Mouse (Mus musculus) embryonic facial prominence, embryonic 14.5 days (tissue): ENCODE measurements around the gene Dus2. TPM values are rescaled to one million over a fixed set of nuclear protein-coding genes. Genes with fewer than 3 reads are reported as not detected.
A peak's percentile ranks its signal among the peaks of the same experiment; 100 is the strongest.

Source experiments
- ATAC-seq: fragments of 200-750 bp; cut with Nextera tagmentation; 2 replicates; pipeline ENCODE4 v1.8.0; 2017; ENCODE audit warnings: low read depth, moderate number of reproducible peaks, moderate TSS enrichment
- DNase-seq: peaks from one replicate; pipeline ENCODE4 v3.0.0-alpha.2; 2015; ENCODE audit warnings: low spot score
- H3K27ac ChIP-seq: fragments of 300-500 bp; sonication (generic); replicated peaks from 2 replicates; pipeline ENCODE4 v1.5.1; 2014; ENCODE audit warnings: low read depth, mild to moderate bottlenecking, low read length, moderate library complexity
- H3K27me3 ChIP-seq: fragments of 300-500 bp; sonication (generic); replicated peaks from 2 replicates; pipeline ENCODE4 v1.6.1; 2014; ENCODE audit warnings: low read length; ENCODE audit not compliant: control insufficient read depth, insufficient read depth
- H3K36me3 ChIP-seq: fragments of 300-500 bp; sonication (generic); 2 replicates; pipeline ENCODE4 v1.6.1; 2014; ENCODE audit warnings: low read length, mixed read lengths; ENCODE audit not compliant: control insufficient read depth, insufficient read depth
- H3K4me1 ChIP-seq: fragments of 300-500 bp; sonication (generic); 2 replicates; pipeline ENCODE4 v1.6.1; 2014; ENCODE audit warnings: antibody characterized with exemption, low read length; ENCODE audit not compliant: control insufficient read depth, insufficient read depth
- H3K4me2 ChIP-seq: fragments of 300-500 bp; sonication (generic); 2 replicates; pipeline ENCODE4 v1.6.1; 2014; ENCODE audit warnings: low read depth, mild to moderate bottlenecking, low read length, moderate library complexity, mixed read lengths
- H3K4me3 ChIP-seq: fragments of 300-500 bp; sonication (generic); 2 replicates; pipeline ENCODE4 v1.5.1; 2014; ENCODE audit warnings: low read depth, mild to moderate bottlenecking, low read length
- H3K9ac ChIP-seq: fragments of 300-500 bp; sonication (generic); 2 replicates; pipeline ENCODE4 v1.6.1; 2014; ENCODE audit warnings: low read depth, mild to moderate bottlenecking, low read length, moderate library complexity, mixed read lengths
- H3K9me3 ChIP-seq: fragments of 300-500 bp; sonication (generic); 2 replicates; pipeline ENCODE4 v1.6.1; 2016; ENCODE audit warnings: low read length; ENCODE audit not compliant: control insufficient read depth
- WGBS: fragments of 180-500 bp; shearing (Covaris S2); extraction: QIAGEN DNeasy Blood & Tissue Kit; methylation state at CpG from one replicate; pipeline ENCODE4 v1.1.7; 2014; 5-methylcytosine and 5-hydroxymethylcytosine counted together
- polyA plus RNA-seq: library from polyadenylated mRNA; unstranded; fragments of >200 nt; fragmentation: Nextera tagmentation; extraction: Ambion mirVana; gene quantifications from 2 replicates; pipeline ENCODE4 v1.2.1, GENCODE M21; 2014

Gene Dus2
- polyA plus RNA-seq = 16.0 and 20.2 TPM in 2 replicates

GRCm38 (mm10) chr8:105990856-105991387 lies at the start of gene Dus2:
Gene Dus2 (plus strand): TSS chr8:105991337.
- Histone ChIP-seq H3K9me3 (no peaks in the 10 kb centered on the region), H3K4me1 (no peaks in the 10 kb centered on the region), H3K27ac (no peak within 1 kb of the TSS), H3K9ac (peak within 1 kb of the TSS; percentile 30; the same call in 1 of the 2 replicates), H3K27me3 (no peaks in the 10 kb centered on the region), H3K36me3 (no peaks in the 10 kb centered on the region), H3K4me3 (no peak within 1 kb of the TSS), H3K4me2 (peak within 1 kb of the TSS; percentile 35; the same call in 1 of the 2 replicates)
- 8% methylated on average over 15 of the region's 15 CpGs for WGBS
- peak; percentile 92 for DNase-seq
- peak; percentile 84 for ATAC-seq

- Histone ChIP-seq H3K9ac (no peak overlapping the region), H3K27me3 (no peaks in the 10 kb centered on the region), H3K4me1 (0 out of 2 replicates have a peak, but pooled peaks cover 4% of the 10 kb centered on the region), H3K4me3 (no peak overlapping the region), H3K9me3 (no peaks in the 10 kb centered on the region), H3K27ac (no peak overlapping the region), H3K4me2 (no peak overlapping the region), H3K36me3 (peaks cover 73% of the 10 kb centered on the region)
- no peak for DNase-seq
- ATAC-seq = no peak
- WGBS = 93% methylated on average over 11 of the region's 11 CpGs
Measured at GRCm38 (mm10) chr8:105942026-105942425, 49.1 kb upstream of the Dus2 start.

GRCm38 (mm10) chr8:105942542-105942941 lies 48.6 kb upstream of the Dus2 start:
- Histone ChIP-seq H3K4me2 (no peak overlapping the region), H3K27me3 (no peaks in the 10 kb centered on the region), H3K9ac (no peak overlapping the region), H3K4me1 (0 out of 2 replicates have a peak, but pooled peaks cover 4% of the 10 kb centered on the region), H3K4me3 (no peak overlapping the region), H3K36me3 (peaks cover 78% of the 10 kb centered on the region), H3K27ac (no peak overlapping the region), H3K9me3 (no peaks in the 10 kb centered on the region)
- DNase-seq = no peak
- WGBS = 95% methylated on average over 5 of the region's 5 CpGs
- ATAC-seq = no peak

GRCm38 (mm10) chr8:105943321-105943739 lies 47.8 kb upstream of the Dus2 start, which contains the start of gene Lcat:
Gene Lcat (minus strand): TSS chr8:105943382.
- no peak within 1 kb of the TSS for H3K27ac ChIP-seq
- H3K9ac ChIP-seq = no peak within 1 kb of the TSS
- H3K4me2 ChIP-seq = no peak within 1 kb of the TSS
- ATAC-seq (no peak), DNase-seq (no peak)
- 0 out of 2 replicates have a peak, but pooled peaks cover 1% of the 10 kb centered on the region for H3K4me1 ChIP-seq
- H3K36me3 ChIP-seq = peaks cover 86% of the 10 kb centered on the region
- H3K27me3 ChIP-seq = no peaks in the 10 kb centered on the region
- WGBS = 73% methylated on average over 6 of the region's 8 CpGs
- no peak within 1 kb of the TSS for H3K4me3 ChIP-seq
- no peaks in the 10 kb centered on the region for H3K9me3 ChIP-seq

- Histone ChIP-seq H3K9ac (no peak overlapping the region), H3K4me1 (peaks cover 9% of the 10 kb centered on the region; the same call in 1 of the 2 replicates), H3K27ac (no peak overlapping the region), H3K4me2 (no peak overlapping the region), H3K36me3 (peaks cover 99% of the 10 kb centered on the region), H3K27me3 (no peaks in the 10 kb centered on the region), H3K9me3 (no peaks in the 10 kb centered on the region), H3K4me3 (no peak overlapping the region)
- WGBS = 56% methylated on average over 10 of the region's 10 CpGs
- DNase-seq = peak; percentile 72
- ATAC-seq = 0 out of 2 replicates have a peak, but pooled peaks have one; percentile 14
Measured at GRCm38 (mm10) chr8:105949350-105949749, 41.8 kb upstream of the Dus2 start.

GRCm38 (mm10) chr8:105951057-105951659 lies 40.0 kb upstream of the Dus2 start:
- Histone ChIP-seq H3K4me3 (no peak overlapping the region), H3K36me3 (peaks cover 97% of the 10 kb centered on the region), H3K9me3 (no peaks in the 10 kb centered on the region), H3K27me3 (no peaks in the 10 kb centered on the region), H3K4me2 (no peak overlapping the region), H3K4me1 (peaks cover 9% of the 10 kb centered on the region; the same call in 1 of the 2 replicates), H3K9ac (no peak overlapping the region), H3K27ac (peak overlapping the region; percentile 83)
- 29% methylated on average over 6 of the region's 7 CpGs for WGBS
- DNase-seq (peak; percentile 72), ATAC-seq (peak; percentile 79)

- no peak overlapping the region for H3K4me2 ChIP-seq
- DNase-seq (no peak), ATAC-seq (no peak)
- 89% methylated on average over 4 of the region's 4 CpGs for WGBS
- H3K27me3 ChIP-seq = no peaks in the 10 kb centered on the region
- peaks cover 79% of the 10 kb centered on the region for H3K36me3 ChIP-seq
- H3K4me1 ChIP-seq = no peaks in the 10 kb centered on the region
- no peak overlapping the region for H3K4me3 ChIP-seq
- H3K27ac ChIP-seq = no peak overlapping the region
- no peaks in the 10 kb centered on the region for H3K9me3 ChIP-seq
- H3K9ac ChIP-seq = no peak overlapping the region
Measured at GRCm38 (mm10) chr8:105956556-105956955, 34.6 kb upstream of the Dus2 start.

- no peak overlapping the region for H3K27ac ChIP-seq
- no peaks in the 10 kb centered on the region for H3K4me1 ChIP-seq
- DNase-seq (no peak), ATAC-seq (no peak)
- H3K4me3 ChIP-seq = no peak overlapping the region
- no peak overlapping the region for H3K4me2 ChIP-seq
- H3K9me3 ChIP-seq = no peaks in the 10 kb centered on the region
- H3K27me3 ChIP-seq = no peaks in the 10 kb centered on the region
- 59% methylated on average over 2 of the region's 4 CpGs for WGBS
- H3K36me3 ChIP-seq = peaks cover 66% of the 10 kb centered on the region
- no peak overlapping the region for H3K9ac ChIP-seq
Measured at GRCm38 (mm10) chr8:105957813-105958212, 33.3 kb upstream of the Dus2 start.
